In genomic region chr3:120920351-120920750, GRCm38 (mm10) we compare ENCODE assay signal across 26 mouse cellular contexts.
"Had no signal": no experiment of that assay in that cellular context is flagged by ENCODE, and none has a peak within 500 bp of the region (broad histone marks: within the 10 kb centered on the region; RNA-seq: fewer than 3 reads in every experiment).

No protein-coding gene starts in this region.

- H3K27ac ChIP-seq: gastrocnemius, adult 2 months; heart, embryonic 13.5 days; heart, embryonic 15.5 days; hindbrain, embryonic 13.5 days; hindbrain, embryonic 15.5 days; hindbrain, postnatal 0 days; kidney, embryonic 15.5 days; kidney, postnatal 0 days; limb, embryonic 13.5 days; limb, embryonic 15.5 days; liver, embryonic 12.5 days; liver, embryonic 14.5 days had no signal

- H3K4me3 ChIP-seq: gastrocnemius, adult 2 months; heart, embryonic 13.5 days; heart, embryonic 15.5 days; hindbrain, embryonic 13.5 days; hindbrain, embryonic 15.5 days; kidney, embryonic 15.5 days; limb, embryonic 13.5 days; limb, embryonic 15.5 days; liver, embryonic 12.5 days had no signal

- DNase-seq: gastrocnemius, adult 2 months; gastrocnemius, postnatal 14 days; gastrocnemius, postnatal 36 days; heart, adult 18-20 months; heart, postnatal 14 days; heart, postnatal 36 days; kidney, adult 11 months; kidney, adult 2 months; kidney, adult 9 months; kidney, postnatal 14 days; kidney, postnatal 36 days; layer of hippocampus, adult 9-11 months; layer of hippocampus, postnatal 36 days; left cerebral cortex, postnatal 4 days; lung, adult 18-20 months had no signal
